18 mouse cellular contexts compared by ENCODE assay signal in genomic region chr9:41592900-41593690, GRCm38 (mm10).
DNase-seq lines count a peak whose midpoint lies in the region; ATAC-seq and TF ChIP-seq lines count a peak whose summit lies in the region.
"Had no signal": no experiment of that assay in that cellular context is flagged by ENCODE, and none has a peak within 500 bp of the region (broad histone marks: within the 10 kb centered on the region; RNA-seq: fewer than 3 reads in every experiment).

No protein-coding gene starts in this region.

- no peaks in the 10 kb centered on the region for H3K9me3 ChIP-seq in forebrain, embryonic 12.5 days
- no peaks in the 10 kb centered on the region for H3K9me3 ChIP-seq in forebrain, embryonic 11.5 days (ENCODE audit: control insufficient read depth, low read length)
- no peaks in the 10 kb centered on the region for H3K9me3 ChIP-seq in midbrain, embryonic 11.5 days (ENCODE audit: control insufficient read depth, low read length)
- no peaks in the 10 kb centered on the region for H3K9me3 ChIP-seq in midbrain, embryonic 10.5 days (replicated peaks)
- no peaks in the 10 kb centered on the region for H3K9me3 ChIP-seq in forebrain, postnatal 0 days (ENCODE audit: low read length)
- H3K9me3 ChIP-seq in midbrain, postnatal 0 days (ENCODE audit: low read length): no peaks in the 10 kb centered on the region
- H3K9me3 ChIP-seq: heart, embryonic 13.5 days; limb, embryonic 15.5 days had no signal

- peaks cover 51% of the 10 kb centered on the region for H3K36me3 ChIP-seq in forebrain, embryonic 12.5 days (replicated peaks)
- H3K36me3 ChIP-seq in forebrain, embryonic 11.5 days (ENCODE audit: control insufficient read depth, insufficient read depth, low read length): peaks cover 19% of the 10 kb centered on the region
- H3K36me3 ChIP-seq in midbrain, embryonic 11.5 days (ENCODE audit: control insufficient read depth, insufficient read depth, low read length): peaks cover 23% of the 10 kb centered on the region
- H3K36me3 ChIP-seq in midbrain, embryonic 10.5 days: peaks cover 56% of the 10 kb centered on the region
- peaks cover 28% of the 10 kb centered on the region for H3K36me3 ChIP-seq in forebrain, postnatal 0 days (ENCODE audit: insufficient read depth)
- peaks cover 25% of the 10 kb centered on the region for H3K36me3 ChIP-seq in midbrain, postnatal 0 days (ENCODE audit: insufficient read depth, low read length)

- TF ChIP-seq CTCF in forebrain, postnatal 0 days (IDR thresholded peaks at IDR 0.05; ENCODE audit: low read depth): no peak
- no peak for TF ChIP-seq CTCF in midbrain, postnatal 0 days (IDR thresholded peaks at IDR 0.05)

- H3K4me3 ChIP-seq in forebrain, embryonic 12.5 days (replicated peaks): no peak overlapping the region
- H3K4me3 ChIP-seq in forebrain, embryonic 11.5 days (ENCODE audit: low read depth, low read length): no peak overlapping the region
- H3K4me3 ChIP-seq in midbrain, embryonic 11.5 days (ENCODE audit: low read depth, low read length): no peak overlapping the region
- no peak overlapping the region for H3K4me3 ChIP-seq in midbrain, embryonic 10.5 days
- no peak overlapping the region for H3K4me3 ChIP-seq in forebrain, postnatal 0 days (ENCODE audit: low read depth, low read length)
- H3K4me3 ChIP-seq in midbrain, postnatal 0 days (ENCODE audit: low read depth, low read length): no peak overlapping the region
- H3K4me3 ChIP-seq: erythroblast, embryonic 14.5 days; heart, embryonic 13.5 days; limb, embryonic 15.5 days; myocyte had no signal

- ATAC-seq in forebrain, embryonic 12.5 days (ENCODE audit: low FRiP score): no peak
- no peak for ATAC-seq in forebrain, embryonic 11.5 days (replicated peaks; ENCODE audit: low FRiP score)
- no peak for ATAC-seq in midbrain, embryonic 11.5 days (ENCODE audit: low FRiP score)
- ATAC-seq in forebrain, postnatal 0 days: no peak
- ATAC-seq in midbrain, postnatal 0 days (ENCODE audit: low FRiP score): peak; percentile 15; the same call in 1 of the 2 replicates

- 87% methylated on average over 4 of the region's 4 CpGs for WGBS in forebrain, embryonic 12.5 days
- WGBS in forebrain, embryonic 11.5 days: 89% methylated on average over 4 of the region's 4 CpGs
- 87% methylated on average over 4 of the region's 4 CpGs for WGBS in midbrain, embryonic 11.5 days
- WGBS in midbrain, embryonic 10.5 days: 83% methylated on average over 4 of the region's 4 CpGs
- WGBS in forebrain, postnatal 0 days: 68% methylated on average over 4 of the region's 4 CpGs
- WGBS in midbrain, postnatal 0 days: 63% methylated on average over 4 of the region's 4 CpGs

- H3K27ac ChIP-seq in forebrain, embryonic 12.5 days: peak overlapping the region; percentile 65
- H3K27ac ChIP-seq in forebrain, embryonic 11.5 days (ENCODE audit: low read depth, low read length): no peak overlapping the region
- H3K27ac ChIP-seq in midbrain, embryonic 11.5 days (ENCODE audit: low read depth, low read length): 0 out of 2 replicates have a peak overlapping the region, but pooled peaks have one; percentile 14
- H3K27ac ChIP-seq in midbrain, embryonic 10.5 days (replicated peaks): no peak overlapping the region
- H3K27ac ChIP-seq in forebrain, postnatal 0 days (ENCODE audit: low read depth, low read length): peak overlapping the region; percentile 67
- H3K27ac ChIP-seq in midbrain, postnatal 0 days (ENCODE audit: low read depth, low read length): peak overlapping the region; percentile 13; the same call in 1 of the 2 replicates
- H3K27ac ChIP-seq: heart, embryonic 13.5 days; limb, embryonic 15.5 days had no signal

- DNase-seq in forebrain, embryonic 11.5 days (ENCODE audit: low spot score): no peak
- DNase-seq in midbrain, embryonic 11.5 days (ENCODE audit: low spot score, missing footprints): no peak
- DNase-seq in midbrain, embryonic 10.5 days (ENCODE audit: low spot score): no peak
- DNase-seq in forebrain, postnatal 0 days: peak; percentile 57
- DNase-seq in midbrain, postnatal 0 days (ENCODE audit: low spot score): no peak
- DNase-seq in layer of hippocampus, adult 8-10 months (ENCODE audit: low spot score in 2 of 2): no peak
- DNase-seq in urinary bladder, postnatal 14 days (ENCODE audit: low spot score): no peak
- DNase-seq: adrenal gland, postnatal 36 days; cerebellum, adult 9-10 months; heart, postnatal 4 days; kidney, postnatal 14 days; lung, postnatal 10 days; thymus, postnatal 4 days had no signal

- H3K9ac ChIP-seq in forebrain, embryonic 12.5 days: no peak overlapping the region
- no peak overlapping the region for H3K9ac ChIP-seq in forebrain, embryonic 11.5 days (ENCODE audit: low read length)
- no peak overlapping the region for H3K9ac ChIP-seq in midbrain, embryonic 11.5 days (ENCODE audit: low read length)
- no peak overlapping the region for H3K9ac ChIP-seq in forebrain, postnatal 0 days
- no peak overlapping the region for H3K9ac ChIP-seq in midbrain, postnatal 0 days (replicated peaks; ENCODE audit: low read length, poor library complexity, severe bottlenecking)
- H3K9ac ChIP-seq: heart, embryonic 13.5 days; limb, embryonic 15.5 days had no signal

- no peak overlapping the region for H3K4me2 ChIP-seq in forebrain, embryonic 12.5 days
- H3K4me2 ChIP-seq in forebrain, embryonic 11.5 days (ENCODE audit: low read depth, low read length, severe bottlenecking): no peak overlapping the region
- H3K4me2 ChIP-seq in midbrain, embryonic 11.5 days: no peak overlapping the region
- no peak overlapping the region for H3K4me2 ChIP-seq in forebrain, postnatal 0 days (ENCODE audit: low read depth)
- no peak overlapping the region for H3K4me2 ChIP-seq in midbrain, postnatal 0 days (ENCODE audit: low read depth, low read length, poor library complexity, severe bottlenecking)
- H3K4me2 ChIP-seq: heart, embryonic 13.5 days; limb, embryonic 15.5 days had no signal

- peaks cover 62% of the 10 kb centered on the region for H3K4me1 ChIP-seq in forebrain, embryonic 12.5 days
- peaks cover 9% of the 10 kb centered on the region; the same call in 1 of the 2 replicates for H3K4me1 ChIP-seq in forebrain, embryonic 11.5 days (replicated peaks; ENCODE audit: control insufficient read depth, insufficient read depth, low read length)
- H3K4me1 ChIP-seq in midbrain, embryonic 11.5 days (ENCODE audit: control insufficient read depth, insufficient read depth, low read length): peaks cover 33% of the 10 kb centered on the region
- H3K4me1 ChIP-seq in midbrain, embryonic 10.5 days: peaks cover 66% of the 10 kb centered on the region
- H3K4me1 ChIP-seq in forebrain, postnatal 0 days (ENCODE audit: insufficient read depth): peaks cover 35% of the 10 kb centered on the region
- peaks cover 21% of the 10 kb centered on the region for H3K4me1 ChIP-seq in midbrain, postnatal 0 days (ENCODE audit: insufficient read depth, low read length)

- H3K27me3 ChIP-seq in forebrain, embryonic 12.5 days: no peaks in the 10 kb centered on the region
- no peaks in the 10 kb centered on the region for H3K27me3 ChIP-seq in forebrain, embryonic 11.5 days (ENCODE audit: control insufficient read depth, insufficient read depth, low read length)
- H3K27me3 ChIP-seq in midbrain, embryonic 11.5 days (ENCODE audit: control insufficient read depth, insufficient read depth, low read length): no peaks in the 10 kb centered on the region
- no peaks in the 10 kb centered on the region for H3K27me3 ChIP-seq in midbrain, embryonic 10.5 days (ENCODE audit: low read depth, poor library complexity, severe bottlenecking)
- H3K27me3 ChIP-seq in forebrain, postnatal 0 days (ENCODE audit: insufficient read depth, low read length): no peaks in the 10 kb centered on the region
- H3K27me3 ChIP-seq in midbrain, postnatal 0 days (ENCODE audit: insufficient read depth, low read length): no peaks in the 10 kb centered on the region
- H3K27me3 ChIP-seq: heart, embryonic 13.5 days; limb, embryonic 15.5 days had no signal

Comparison
In these comparisons a context has a peak if more than half of its experiments do, and no peak if none do; other contexts are left out.
1. H3K27ac ChIP-seq: peak in forebrain, embryonic 12.5 days (single experiment), midbrain, embryonic 11.5 days (single experiment), forebrain, postnatal 0 days (single experiment) and midbrain, postnatal 0 days (single experiment); none in forebrain, embryonic 11.5 days (single experiment) and midbrain, embryonic 10.5 days (single experiment).